Mouse (Mus musculus): ENCODE measurements around the gene Crygf.
"Not testable (repeated sequence)": the region's sequence is repeated elsewhere in the genome, so short reads cannot be mapped to it uniquely, and the experiment has no call there.

The Crygf gene

DNA sequence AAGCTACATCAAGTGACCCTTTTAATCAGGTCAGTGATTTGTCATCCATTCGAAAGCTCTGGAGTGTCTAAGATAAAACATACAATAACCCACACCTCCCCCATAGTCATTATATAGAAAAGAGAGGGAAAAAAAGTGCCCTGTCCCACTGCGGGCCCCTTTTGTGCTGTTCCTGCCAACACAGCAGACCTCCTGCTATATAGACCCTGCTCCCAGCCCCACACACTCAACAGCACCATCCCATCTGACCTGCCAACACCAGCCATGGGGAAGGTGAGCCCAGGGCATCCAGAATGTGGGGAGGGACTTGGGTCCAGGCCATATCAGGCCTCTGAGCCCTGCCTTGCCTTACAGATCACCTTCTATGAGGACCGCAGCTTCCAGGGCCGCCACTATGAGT lies at the start of gene Crygf:
Crygf (plus strand) TSS at position 227 of the 400 bp plus-strand sequence.
- DNase-seq: no peak

GRCm38 (mm10) chr1:65925361-65926210 lies 734 bp upstream of the Crygf start:
- DNase-seq: no peak

DNA sequence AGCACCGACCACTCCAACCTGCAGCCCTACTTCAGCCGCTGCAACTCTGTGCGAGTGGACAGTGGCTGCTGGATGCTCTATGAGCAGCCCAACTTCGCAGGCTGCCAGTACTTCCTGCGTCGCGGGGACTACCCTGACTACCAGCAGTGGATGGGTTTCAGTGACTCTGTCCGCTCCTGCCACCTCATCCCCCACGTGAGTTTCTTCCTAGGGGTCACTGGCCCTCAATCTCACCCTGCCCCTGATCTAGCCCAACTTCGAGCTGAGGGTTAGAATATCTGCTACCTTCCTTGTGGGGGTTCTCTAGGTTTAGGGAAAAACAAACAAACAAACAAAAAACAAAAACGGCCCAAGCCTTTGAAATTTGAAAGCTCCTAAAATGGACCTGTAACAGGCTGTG lies 376 bp downstream of the Crygf start:
- not testable (repeated sequence) for DNase-seq

- DNase-seq: no peak
Measured at GRCm38 (mm10) chr1:65930055-65930454, 3.7 kb downstream of the Crygf start.

DNA sequence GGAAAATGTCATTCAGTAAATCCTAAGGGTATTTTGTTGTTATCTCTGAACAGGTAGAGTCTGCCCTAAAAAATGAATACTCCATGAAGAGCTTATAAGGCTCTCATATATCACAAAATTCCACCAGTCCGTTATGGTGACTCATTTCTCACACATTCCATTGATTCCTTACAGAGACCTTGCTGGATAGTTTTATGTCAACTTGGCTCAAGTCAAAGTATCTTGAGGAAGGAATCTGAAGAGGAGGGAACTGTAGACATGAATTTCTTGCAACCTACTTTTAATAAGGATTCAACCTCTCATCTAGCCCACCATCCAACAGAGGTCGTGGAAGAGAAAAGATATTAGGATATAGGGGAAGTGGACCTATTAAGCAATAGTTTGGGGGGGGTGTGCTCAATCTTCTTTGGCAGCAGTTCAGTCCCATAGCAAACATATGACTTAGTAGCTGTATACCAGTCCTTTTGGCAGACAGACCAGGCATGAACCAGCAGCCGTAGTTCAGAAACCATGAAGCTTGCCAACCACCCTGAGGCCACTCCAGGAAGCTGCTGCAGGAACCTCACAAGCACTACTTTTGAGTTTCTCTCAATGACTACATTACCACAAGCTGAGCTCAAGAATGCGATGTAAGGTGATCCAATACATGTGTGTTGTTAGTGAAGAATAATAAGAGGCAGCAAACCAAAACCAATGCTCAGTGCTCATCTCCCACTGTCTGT lies 5.9 kb downstream of the Crygf start:
- DNase-seq: no peak
